Mouse (Mus musculus) natural killer cell, adult 2 months (primary cell): ENCODE measurements around the gene Mgat5b.

Experiments
- DNase-seq, 2 experiments: peaks; one replicate each; pipeline ENCODE4 v3.0.0; 2022; ENCODE audit warnings: low spot score in 2 of 2

Gene Mgat5b

GRCm38 (mm10) chr11:116980313-116980712 lies 61.6 kb downstream of the Mgat5b start:
- no peak for DNase-seq

DNA sequence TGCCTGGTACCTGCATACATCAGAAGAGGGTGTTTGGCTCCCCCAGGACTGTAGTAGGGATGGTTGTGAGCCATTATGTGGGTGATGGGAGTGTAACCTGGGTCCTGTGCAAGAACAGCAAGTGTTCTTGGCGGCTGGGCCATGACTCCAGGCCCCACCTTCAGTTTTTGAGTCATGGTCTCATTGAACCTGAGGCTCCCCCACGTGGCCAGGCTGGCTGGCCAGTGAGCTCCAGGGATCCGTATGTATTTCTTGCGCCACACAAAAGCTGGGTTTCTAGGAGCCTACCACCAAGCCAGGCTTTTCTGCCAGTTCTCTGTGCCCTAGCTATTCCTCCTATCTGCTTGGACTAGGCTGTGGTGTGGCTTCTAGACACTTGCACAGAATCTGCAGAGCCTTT lies 63.9 kb downstream of the Mgat5b start:
- no peak for DNase-seq

GRCm38 (mm10) chr11:116985504-116986385 lies 67.1 kb downstream of the Mgat5b start:
- no peak for DNase-seq

- no peak for DNase-seq
Observed at GRCm38 (mm10) chr11:116988131-116988530, 69.5 kb downstream of the Mgat5b start.

- DNase-seq, result no peak
Observed at GRCm38 (mm10) chr11:116990231-116990630, 71.6 kb downstream of the Mgat5b start.

- no peak for DNase-seq
Observed at GRCm38 (mm10) chr11:116991410-116991809, 72.7 kb downstream of the Mgat5b start.

DNA sequence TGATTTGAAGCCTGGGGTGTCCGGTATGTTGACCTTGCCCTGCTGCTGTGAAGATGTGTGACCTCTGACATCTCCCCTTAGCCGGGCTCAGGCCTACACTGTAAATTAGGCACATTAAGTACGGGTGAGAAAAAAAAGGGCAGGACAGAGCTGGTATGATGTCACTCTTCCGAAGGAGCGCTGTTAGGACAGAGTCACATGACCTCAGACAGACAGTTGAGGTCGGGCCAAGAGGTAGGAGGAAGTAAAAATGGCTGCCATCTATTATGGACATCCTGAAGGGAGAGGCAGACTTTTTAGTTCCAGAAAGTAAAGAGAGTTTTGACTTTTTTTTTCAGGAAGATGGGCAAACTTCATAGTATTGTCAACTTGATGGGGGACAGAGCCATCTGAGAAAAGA lies 73.3 kb downstream of the Mgat5b start:
- DNase-seq, result no peak

DNA sequence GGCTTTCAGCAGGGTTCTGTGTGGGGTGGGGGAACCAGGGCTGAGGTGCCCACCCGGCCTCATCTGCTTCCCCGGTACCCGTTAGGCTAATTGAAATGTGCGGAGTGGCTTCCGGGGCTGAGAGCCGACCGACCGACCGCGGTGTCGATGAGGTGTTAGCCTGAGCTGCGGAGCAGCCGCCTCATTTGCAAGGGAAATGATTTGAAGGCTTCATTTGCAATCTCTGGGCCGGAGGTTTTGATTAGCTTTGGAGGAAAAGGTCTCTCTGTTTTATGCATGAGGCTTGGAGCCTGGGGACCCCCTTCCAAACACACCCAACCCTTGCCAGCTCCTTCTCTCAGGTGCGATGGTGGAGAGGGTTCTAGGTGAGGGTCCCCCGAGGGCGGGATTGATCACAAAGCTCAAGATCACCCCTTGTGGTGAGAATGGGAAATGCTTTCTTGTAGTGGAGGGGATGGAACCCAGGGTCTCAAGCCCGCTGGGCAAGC lies 75.5 kb downstream of the Mgat5b start:
- DNase-seq, result peak in 1 of 2 experiments; percentile 22

- no peak for DNase-seq
Observed at GRCm38 (mm10) chr11:116996976-116997375, 78.3 kb downstream of the Mgat5b start.

DNA sequence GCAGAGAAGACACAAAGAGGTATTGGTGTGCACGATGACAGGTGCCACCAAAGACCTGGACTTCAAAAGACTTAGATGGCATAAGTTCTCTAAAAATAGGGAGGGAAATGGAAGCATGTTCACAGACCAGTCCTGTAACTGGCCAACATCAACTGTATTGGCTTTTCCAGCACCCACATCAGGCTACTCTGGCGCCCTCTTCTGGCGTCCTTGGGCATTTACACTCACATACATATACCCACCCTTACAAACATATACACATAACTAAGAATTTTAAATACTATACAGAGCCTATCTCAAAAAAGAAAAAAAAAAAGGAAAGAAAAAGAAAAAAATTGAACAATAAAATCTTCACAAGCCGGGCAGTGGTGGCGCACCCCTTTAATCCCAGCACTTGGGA lies 80.3 kb downstream of the Mgat5b start:
- DNase-seq, result no peak

GRCm38 (mm10) chr11:117000219-117000618 lies 81.6 kb downstream of the Mgat5b start:
- DNase-seq, result no peak

DNA sequence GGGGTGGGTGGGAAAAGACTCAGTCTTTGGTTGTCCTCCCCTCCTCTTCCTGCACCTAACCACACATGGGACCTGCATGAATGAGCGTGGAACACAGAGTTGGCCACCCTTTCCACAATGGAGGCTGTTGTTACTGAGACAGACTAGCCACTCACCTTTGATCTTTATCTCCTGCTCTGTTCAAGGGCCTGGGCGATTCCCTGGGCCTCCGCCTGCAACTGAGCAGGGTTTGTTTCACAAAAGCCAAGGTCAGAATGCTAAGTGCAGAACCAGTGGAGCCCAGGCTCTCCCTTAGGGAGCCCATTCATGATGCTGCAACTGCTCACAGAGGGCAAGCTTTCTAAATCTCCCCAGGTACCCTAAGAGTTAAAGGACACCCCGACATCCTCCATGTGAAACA lies 83.1 kb downstream of the Mgat5b start:
- no peak for DNase-seq

DNA sequence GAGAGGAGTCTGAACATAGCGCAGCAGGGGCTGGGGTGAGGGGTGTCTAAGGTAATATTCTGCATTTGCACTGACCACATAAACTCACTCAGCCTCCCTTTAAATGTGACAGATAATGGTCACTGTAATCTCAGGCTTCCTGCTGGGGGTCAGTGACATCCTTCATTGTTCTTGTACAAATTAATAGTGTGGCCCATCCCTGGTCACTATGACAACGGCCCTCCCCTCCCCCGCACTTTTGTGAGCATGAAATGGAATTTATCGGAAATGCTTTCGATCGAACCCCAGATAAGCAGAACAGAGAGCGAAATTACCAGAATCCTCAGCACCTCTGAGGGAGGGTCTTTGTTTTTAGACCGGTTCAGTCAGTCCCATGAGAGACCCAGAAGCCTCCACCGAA lies 84.8 kb downstream of the Mgat5b start:
- no peak for DNase-seq

- DNase-seq, result no peak
Observed at GRCm38 (mm10) chr11:117004277-117004676, 85.6 kb downstream of the Mgat5b start.

DNA sequence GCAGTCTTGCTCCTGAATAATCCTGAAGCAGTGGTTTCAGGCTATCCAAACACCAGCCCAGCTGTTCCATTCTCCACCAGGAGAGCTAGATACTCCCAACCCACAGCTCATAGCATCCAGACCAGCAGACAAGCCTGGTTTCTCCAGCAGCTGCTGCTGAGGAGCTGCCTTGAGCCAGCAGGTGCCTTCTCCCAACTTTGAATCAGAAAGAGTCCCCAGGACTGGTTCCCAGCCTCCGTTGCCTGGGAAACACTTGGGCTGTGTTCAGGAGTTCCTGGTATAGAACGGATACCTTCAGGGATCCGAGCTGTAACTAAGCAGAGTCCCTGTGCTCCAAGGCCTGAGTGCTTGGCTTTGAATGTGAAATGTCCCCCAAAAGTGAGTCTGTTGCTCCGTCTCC lies 98.8 kb downstream of the Mgat5b start:
- no peak for DNase-seq

- DNase-seq, result peak; percentile 41 to 43
Observed at GRCm38 (mm10) chr11:117018410-117018809, 99.7 kb downstream of the Mgat5b start.

- DNase-seq, result no peak
Observed at GRCm38 (mm10) chr11:117021026-117021425, 102.4 kb downstream of the Mgat5b start.

- DNase-seq, result no peak
Observed at GRCm38 (mm10) chr11:117023537-117023936, 104.9 kb downstream of the Mgat5b start.

DNA sequence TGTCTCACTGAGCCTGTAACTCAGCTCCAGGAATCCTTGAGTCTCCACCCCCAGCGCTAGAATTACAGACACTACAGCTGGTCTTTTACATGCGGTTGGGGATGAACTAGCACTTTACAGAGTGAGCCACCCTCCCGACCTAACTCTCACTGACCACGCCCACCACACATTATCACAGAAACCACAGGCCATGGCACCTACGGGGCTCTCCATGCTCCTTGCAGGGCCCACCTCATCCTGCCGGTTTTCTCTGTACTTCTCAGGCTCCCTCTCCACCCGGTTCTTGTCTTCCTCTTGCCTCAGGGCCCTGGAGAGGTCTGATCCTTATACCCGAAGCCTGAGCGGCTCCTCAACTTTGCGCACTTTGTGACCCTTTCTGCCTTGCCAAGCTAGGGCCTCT lies 109.0 kb downstream of the Mgat5b start:
- DNase-seq, result peak in 1 of 2 experiments; percentile 13

- DNase-seq, result no peak
Observed at GRCm38 (mm10) chr11:117028861-117029568, 110.4 kb downstream of the Mgat5b start.

- no peak for DNase-seq
Observed at GRCm38 (mm10) chr11:117029569-117029955, 110.9 kb downstream of the Mgat5b start.

- no peak for DNase-seq
Observed at GRCm38 (mm10) chr11:117030018-117030417, 111.4 kb downstream of the Mgat5b start.
